Mouse (Mus musculus) stomach, postnatal 0 days (tissue): ENCODE data around the gene Mettl23. TPM values are rescaled to one million over a fixed set of nuclear protein-coding genes. Genes with fewer than 3 reads are reported as not detected.

Source experiments
- ATAC-seq: fragments of 200-750 bp; cut with Nextera tagmentation; 2 replicates; pipeline ENCODE4 v1.8.0; 2017; ENCODE audit not compliant: low FRiP score, low TSS enrichment
- DNase-seq: peaks from one replicate; pipeline ENCODE4 v3.0.0-alpha.2; 2016; ENCODE audit warnings: low spot score
- H3K27ac ChIP-seq: fragments of 300-500 bp; sonication (generic); replicated peaks from 2 replicates; pipeline ENCODE4 v1.5.1; 2014; ENCODE audit warnings: mild to moderate bottlenecking, control low read depth
- H3K27me3 ChIP-seq: fragments of 300-500 bp; sonication (generic); 2 replicates; pipeline ENCODE4 v1.6.1; 2014; ENCODE audit warnings: low read length; ENCODE audit not compliant: control insufficient read depth, insufficient read depth
- H3K36me3 ChIP-seq: fragments of 300-500 bp; sonication (generic); 2 replicates; pipeline ENCODE4 v1.6.1; 2014; ENCODE audit warnings: low read length, mixed read lengths; ENCODE audit not compliant: control insufficient read depth, insufficient read depth
- H3K4me1 ChIP-seq: fragments of 300-500 bp; sonication (generic); replicated peaks from 2 replicates; pipeline ENCODE4 v1.6.1; 2014; ENCODE audit warnings: antibody characterized with exemption; ENCODE audit not compliant: control insufficient read depth, insufficient read depth
- H3K4me2 ChIP-seq: fragments of 300-500 bp; sonication (generic); replicated peaks from 2 replicates; pipeline ENCODE4 v1.6.1; 2014; ENCODE audit warnings: low read depth, mild to moderate bottlenecking, control low read depth, moderate library complexity
- H3K4me3 ChIP-seq: fragments of 300-500 bp; sonication (generic); 2 replicates; pipeline ENCODE4 v1.5.1; 2014; ENCODE audit warnings: low read depth, low read length, control low read depth
- H3K9ac ChIP-seq: fragments of 300-500 bp; sonication (generic); 2 replicates; pipeline ENCODE4 v1.6.1; 2014; ENCODE audit warnings: mild to moderate bottlenecking, low read length, control low read depth, mixed read lengths
- H3K9me3 ChIP-seq: fragments of 300-500 bp; sonication (generic); 2 replicates; pipeline ENCODE4 v1.6.1; 2016; ENCODE audit warnings: low read length; ENCODE audit not compliant: control insufficient read depth
- CTCF ChIP-seq: IDR thresholded peaks from 2 replicates; pipeline ENCODE4 v1.5.1; 2016; ENCODE audit warnings: antibody characterized with exemption, low read depth, mild to moderate bottlenecking, moderate library complexity
- EP300 ChIP-seq: optimal IDR thresholded peaks from 2 replicates; pipeline ENCODE3; 2016; ENCODE audit warnings: antibody characterized with exemption
- WGBS: fragments of 180-500 bp; shearing (Covaris S2); extraction: QIAGEN DNeasy Blood & Tissue Kit; methylation state at CpG from one replicate; pipeline ENCODE4 v1.1.7; 2014; 5-methylcytosine and 5-hydroxymethylcytosine counted together
- polyA plus RNA-seq: library from polyadenylated mRNA; unstranded; fragments of >200 nt; fragmentation: Nextera tagmentation; extraction: Ambion mirVana; gene quantifications from 2 replicates; pipeline ENCODE4 v1.2.1, GENCODE M21; 2015

The Mettl23 gene
- polyA plus RNA-seq, 1 experiment from 2014 or later: 40.6 TPM

- Histone ChIP-seq H3K9ac (no peak overlapping the region), H3K27ac (peak overlapping the region; percentile 77), H3K4me2 (peak overlapping the region; percentile 54), H3K4me1 (peaks cover 12% of the 10 kb centered on the region), H3K4me3 (peak overlapping the region; percentile 27), H3K27me3 (no peaks in the 10 kb centered on the region), H3K9me3 (no peaks in the 10 kb centered on the region), H3K36me3 (no peaks in the 10 kb centered on the region)
- no peak for TF ChIP-seq EP300
- TF ChIP-seq CTCF: peak; percentile 23; the same call in 1 of the 2 replicates
- peak; percentile 56 for DNase-seq
- peak; percentile 74 for ATAC-seq
- 12% methylated on average over 26 of the region's 32 CpGs for WGBS
Measured at GRCm38 (mm10) chr11:116810983-116811901, 31.8 kb upstream of the Mettl23 start.

GRCm38 (mm10) chr11:116812793-116813529 is 30.1 kb upstream of the Mettl23 start:
- no peak overlapping the region for H3K4me3 ChIP-seq
- no peaks in the 10 kb centered on the region for H3K9me3 ChIP-seq
- H3K9ac ChIP-seq: no peak overlapping the region
- 59% methylated on average over 21 of the region's 21 CpGs for WGBS
- DNase-seq: no peak
- H3K36me3 ChIP-seq: no peaks in the 10 kb centered on the region
- ATAC-seq: no peak
- TF ChIP-seq CTCF: peak; percentile 38
- TF ChIP-seq EP300: no peak
- H3K27me3 ChIP-seq: no peaks in the 10 kb centered on the region
- H3K4me1 ChIP-seq: peaks cover 12% of the 10 kb centered on the region
- no peak overlapping the region; the same call in 1 of the 2 replicates for H3K27ac ChIP-seq
- no peak overlapping the region for H3K4me2 ChIP-seq

- no peak overlapping the region for H3K4me3 ChIP-seq
- no peaks in the 10 kb centered on the region for H3K9me3 ChIP-seq
- H3K36me3 ChIP-seq: no peaks in the 10 kb centered on the region
- no peak for ATAC-seq
- H3K9ac ChIP-seq: no peak overlapping the region; the same call in 1 of the 2 replicates
- DNase-seq: no peak
- WGBS: 83% methylated on average over 13 of the region's 13 CpGs
- H3K4me2 ChIP-seq: no peak overlapping the region
- TF ChIP-seq EP300: no peak
- TF ChIP-seq CTCF: no peak
- peak overlapping the region; percentile 89 for H3K27ac ChIP-seq
- peaks cover 12% of the 10 kb centered on the region for H3K4me1 ChIP-seq
- H3K27me3 ChIP-seq: no peaks in the 10 kb centered on the region
Measured at GRCm38 (mm10) chr11:116813610-116814009, 29.5 kb upstream of the Mettl23 start.

GRCm38 (mm10) chr11:116814076-116814883 is 28.8 kb upstream of the Mettl23 start:
- no peak overlapping the region; the same call in 1 of the 2 replicates for H3K4me2 ChIP-seq
- WGBS: 26% methylated on average over 20 of the region's 20 CpGs
- 0 out of 2 replicates have a peak overlapping the region, but pooled peaks have one; percentile 31 for H3K9ac ChIP-seq
- peaks cover 12% of the 10 kb centered on the region for H3K4me1 ChIP-seq
- ATAC-seq (peak; percentile 37; the same call in 1 of the 2 replicates), DNase-seq (peak; percentile 49)
- no peaks in the 10 kb centered on the region for H3K9me3 ChIP-seq
- H3K36me3 ChIP-seq: no peaks in the 10 kb centered on the region
- no peak overlapping the region for H3K4me3 ChIP-seq
- peak overlapping the region; percentile 89 for H3K27ac ChIP-seq
- no peaks in the 10 kb centered on the region for H3K27me3 ChIP-seq
- TF ChIP-seq CTCF (peak; percentile 30; the same call in 1 of the 2 replicates), EP300 (no peak)

- WGBS: 36% methylated on average over 7 of the region's 7 CpGs
- Histone ChIP-seq H3K4me1 (peaks cover 12% of the 10 kb centered on the region), H3K27ac (peak overlapping the region; percentile 89), H3K4me2 (0 out of 2 replicates have a peak overlapping the region, but pooled peaks have one; percentile 8), H3K9ac (0 out of 2 replicates have a peak overlapping the region, but pooled peaks have one; percentile 31), H3K36me3 (no peaks in the 10 kb centered on the region), H3K27me3 (no peaks in the 10 kb centered on the region), H3K9me3 (no peaks in the 10 kb centered on the region), H3K4me3 (no peak overlapping the region)
- no peak for DNase-seq
- TF ChIP-seq EP300: no peak
- TF ChIP-seq CTCF: no peak
- ATAC-seq: no peak
Measured at GRCm38 (mm10) chr11:116814884-116815415, 28.1 kb upstream of the Mettl23 start.
